Mouse (Mus musculus): Measurements from ENCODE around the gene 2210408I21Rik.

DNA sequence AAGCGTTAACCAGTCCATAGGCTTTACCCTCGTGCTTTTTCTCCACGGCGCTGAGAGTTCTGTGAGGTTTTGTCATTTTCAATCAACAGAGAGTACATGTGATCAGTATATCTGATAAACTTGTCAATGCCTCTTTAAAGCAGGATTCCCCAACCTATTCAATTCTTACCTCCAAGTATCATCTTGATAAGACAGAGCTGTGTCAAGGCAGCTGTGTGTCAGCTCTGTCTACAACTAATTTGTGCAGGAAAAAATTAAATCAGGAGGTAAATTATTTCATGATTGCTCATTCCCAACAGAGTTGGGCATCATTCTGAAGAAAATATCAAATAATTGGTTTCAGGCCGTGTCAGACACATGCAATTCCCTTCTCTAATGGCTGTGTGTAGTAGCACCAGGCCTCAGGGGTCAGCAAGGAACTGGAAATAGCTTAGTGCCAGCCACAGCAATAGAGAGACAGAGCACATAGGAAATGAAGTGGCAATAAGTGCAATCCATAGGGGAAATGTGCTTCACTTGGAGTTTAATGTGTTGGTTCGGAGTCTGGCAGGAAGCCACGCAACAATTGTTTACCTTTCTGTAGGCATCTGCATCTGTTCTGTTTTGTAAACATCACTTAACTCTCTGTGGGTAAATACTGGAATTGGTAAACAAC is 73.6 kb downstream of the 2210408I21Rik start:
- TF ChIP-seq MAX (IDR thresholded peaks at IDR 0.05; ENCODE audit: low read length) (no peak), HCFC1 (IDR thresholded peaks at IDR 0.05; ENCODE audit: low read depth, low read length) (no peak)

Data from MEL (cell line).